Mouse (Mus musculus) right cerebral cortex, postnatal 4 days (tissue): ENCODE data around the gene Adora2a.
A peak's percentile ranks its signal among the peaks of the same experiment; 100 is the strongest.
"Not testable (repeated sequence)": the region's sequence is repeated elsewhere in the genome, so short reads cannot be mapped to it uniquely, and the experiment has no call there.

Source experiments
- DNase-seq: peaks from one replicate; pipeline ENCODE4 v3.0.0-alpha.2; 2022

The Adora2a gene

DNA sequence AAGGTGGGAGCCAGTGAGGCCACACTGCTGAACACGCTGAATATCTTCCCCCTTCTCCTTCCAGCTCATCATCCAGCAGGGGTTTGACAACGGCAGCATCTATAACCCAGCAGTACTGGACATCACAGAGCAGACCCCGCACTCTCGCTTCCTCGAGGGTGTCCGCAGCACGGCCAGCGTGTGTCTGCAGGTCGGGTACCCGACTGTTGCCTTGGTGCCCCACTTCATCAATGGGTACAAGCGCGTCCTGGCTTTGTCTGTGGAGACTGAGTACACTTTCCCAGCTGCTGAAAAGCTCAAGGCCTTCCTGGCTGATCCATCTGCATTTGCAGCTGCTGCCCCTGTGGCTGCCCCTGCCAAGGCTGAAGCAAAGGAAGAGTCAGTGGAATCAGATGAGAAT lies 35.9 kb downstream of the Adora2a start:
- DNase-seq, result no peak

DNA sequence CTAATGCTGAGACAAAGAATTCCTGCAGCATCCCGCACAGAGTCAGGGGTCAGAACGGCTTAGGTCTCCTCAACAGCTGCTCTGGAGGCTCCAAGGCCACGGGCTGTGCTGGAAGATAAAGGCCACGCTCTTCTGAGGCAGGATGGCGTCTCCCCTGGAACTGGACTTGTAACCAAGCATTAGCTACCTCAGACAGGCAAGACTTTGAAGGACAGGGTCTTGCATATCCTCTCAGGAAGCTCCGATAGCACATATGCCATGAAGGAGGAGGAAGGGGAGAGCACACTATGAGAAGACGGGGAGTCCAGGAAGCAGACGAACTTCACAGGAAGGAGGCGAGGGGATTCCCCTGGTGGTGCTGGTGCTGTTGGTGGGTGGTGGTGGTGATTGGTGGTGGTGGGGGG lies 37.2 kb downstream of the Adora2a start:
- DNase-seq, result not testable (repeated sequence)

DNA sequence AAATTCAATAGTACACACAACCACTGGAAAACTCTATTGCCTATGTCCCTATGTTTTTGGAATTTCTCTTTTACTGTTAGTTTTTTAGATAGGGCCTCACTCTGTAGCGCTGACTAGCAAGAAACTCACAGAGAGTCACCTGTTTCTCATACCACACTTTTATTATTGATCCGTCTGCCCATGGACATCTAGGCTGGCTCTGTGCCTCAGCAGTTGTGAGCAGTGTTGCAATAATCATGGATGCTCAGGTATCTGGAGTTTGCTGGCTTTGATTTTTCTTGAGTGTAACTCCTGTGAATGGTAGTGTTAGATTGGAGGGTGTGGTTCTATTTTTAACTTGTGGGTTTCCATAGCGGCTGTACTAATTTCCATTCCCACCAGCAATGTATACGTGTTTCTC lies 38.7 kb downstream of the Adora2a start:
- DNase-seq, result no peak

DNA sequence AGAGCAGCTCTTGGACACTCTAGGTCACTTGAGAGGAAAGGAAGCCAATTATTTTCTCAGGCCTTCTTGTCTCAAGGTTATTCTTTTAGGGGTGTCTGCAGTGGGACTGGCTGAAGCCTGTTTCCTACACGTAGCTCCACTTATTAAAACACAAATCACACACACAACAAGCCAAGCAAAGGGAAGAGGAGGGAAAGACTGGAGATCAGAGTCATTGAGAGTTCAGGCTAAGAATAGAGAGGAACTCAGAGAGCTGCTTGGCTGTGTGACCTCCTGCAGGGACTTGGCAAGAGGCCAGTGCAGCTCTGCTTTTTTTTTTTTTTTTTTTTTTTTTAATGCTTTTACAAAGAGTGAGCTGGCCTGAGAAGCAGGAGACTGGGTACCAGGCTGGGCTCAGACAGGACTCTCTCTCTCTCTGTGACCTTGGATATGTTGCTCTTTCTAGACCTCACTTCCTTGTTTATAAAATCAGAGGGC lies 47.6 kb downstream of the Adora2a start:
- DNase-seq, result peak; percentile 41

DNA sequence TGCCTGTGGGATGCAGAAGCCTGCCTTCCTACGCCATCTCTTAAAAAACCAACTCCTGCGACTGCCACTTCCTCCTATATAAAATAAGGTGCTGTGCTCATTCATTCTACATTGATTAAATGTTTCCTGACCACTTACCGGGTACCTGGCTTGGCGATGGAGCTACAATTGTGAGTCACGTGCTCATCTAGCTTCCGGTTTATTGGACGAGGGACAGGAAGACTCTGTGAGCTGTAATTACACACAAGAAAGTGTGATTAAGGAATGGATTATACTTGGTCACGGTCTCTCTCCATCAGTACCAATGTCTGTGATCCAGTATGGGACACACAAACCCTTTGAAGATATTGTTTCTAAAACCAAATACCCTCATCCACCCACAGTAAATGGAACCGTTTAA lies 48.1 kb downstream of the Adora2a start:
- DNase-seq, result no peak

DNA sequence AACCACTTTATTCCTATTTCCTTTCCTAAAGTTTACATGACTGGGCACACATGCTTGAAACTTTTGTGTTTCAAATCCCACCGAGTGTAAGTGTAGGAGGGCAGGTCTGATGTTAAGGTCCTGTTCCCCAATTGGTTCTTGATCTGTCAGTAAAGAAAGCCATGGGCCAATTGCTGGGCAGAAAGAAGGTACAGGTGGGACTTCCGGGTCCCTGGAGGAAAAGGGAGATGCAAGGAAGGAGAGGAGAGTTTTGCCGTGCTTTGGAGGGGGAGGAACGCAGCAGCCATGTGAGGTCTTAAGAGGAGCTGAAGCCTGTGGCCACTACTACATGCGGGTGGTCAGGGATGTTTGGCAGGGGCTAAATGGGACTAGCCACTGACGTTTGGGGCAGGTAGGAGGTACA lies 48.6 kb downstream of the Adora2a start:
- no peak for DNase-seq

DNA sequence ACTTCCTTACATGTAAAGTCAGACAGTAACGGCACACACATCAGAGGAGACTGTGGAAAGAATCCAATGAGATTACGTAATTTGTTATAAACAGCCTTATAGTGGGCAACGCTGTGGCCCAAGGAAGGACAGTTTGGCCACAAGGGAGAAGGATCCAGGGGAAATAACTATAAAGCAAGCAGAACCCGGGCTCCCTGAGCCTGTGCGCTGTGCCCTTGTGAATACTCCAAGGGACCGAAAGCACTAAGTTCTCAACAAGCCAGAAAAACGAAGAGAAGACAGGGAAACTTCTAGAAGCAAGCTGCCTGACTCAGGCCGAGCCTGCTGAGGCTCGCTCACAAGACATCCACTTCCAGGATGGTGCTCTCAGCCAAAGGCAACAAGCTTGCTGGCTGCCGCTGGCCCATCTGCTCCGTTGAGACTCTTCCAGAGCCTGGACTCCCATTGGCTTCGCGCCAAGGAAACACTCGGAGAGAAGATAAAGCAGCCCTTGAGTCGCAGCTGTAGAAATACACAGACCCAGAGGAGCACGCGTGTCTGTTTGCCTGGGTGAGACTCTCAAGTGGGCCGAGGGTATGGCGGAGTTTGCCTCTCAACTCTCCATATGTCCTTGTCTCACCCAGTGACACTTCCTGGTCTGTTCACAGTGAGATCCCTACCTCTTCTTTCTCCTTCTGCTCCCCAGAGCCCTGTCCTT lies 57.1 kb downstream of the Adora2a start:
- peak; percentile 9 for DNase-seq

DNA sequence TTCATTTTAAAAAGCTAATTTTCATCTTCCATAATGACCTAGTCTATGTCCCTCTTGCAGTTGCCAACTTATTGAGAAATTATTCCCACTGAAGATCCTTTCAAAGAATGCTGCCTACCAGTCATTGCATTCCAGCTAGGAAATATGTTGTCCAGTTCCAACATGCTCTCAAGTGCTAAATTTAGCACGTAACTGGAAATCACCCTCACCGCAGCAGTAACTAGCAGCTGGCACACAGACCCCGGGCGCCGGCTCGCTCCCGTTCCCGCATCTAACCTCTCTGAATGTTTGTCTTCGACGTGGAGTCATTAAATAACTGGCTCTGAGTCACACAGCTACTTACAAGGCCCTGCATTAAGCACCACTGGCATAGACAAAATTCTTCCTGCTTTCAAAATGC lies 62.0 kb downstream of the Adora2a start:
- no peak for DNase-seq
